Mouse (Mus musculus) right cerebral cortex, postnatal 25 days (tissue): Measurements from ENCODE around the gene Med29.

ENCODE experiments used
- DNase-seq: peaks from one replicate; pipeline ENCODE4 v3.0.0; 2022

The Med29 gene

GRCm38 (mm10) chr7:28351676-28352191 is 40.8 kb downstream of the Med29 start:
- DNase-seq: no peak

GRCm38 (mm10) chr7:28350155-28350883 is 42.2 kb downstream of the Med29 start, which contains the start of gene Rps16:
Gene Rps16 (plus strand): TSS chr7:28350652.
- peak; percentile 98 for DNase-seq

DNA sequence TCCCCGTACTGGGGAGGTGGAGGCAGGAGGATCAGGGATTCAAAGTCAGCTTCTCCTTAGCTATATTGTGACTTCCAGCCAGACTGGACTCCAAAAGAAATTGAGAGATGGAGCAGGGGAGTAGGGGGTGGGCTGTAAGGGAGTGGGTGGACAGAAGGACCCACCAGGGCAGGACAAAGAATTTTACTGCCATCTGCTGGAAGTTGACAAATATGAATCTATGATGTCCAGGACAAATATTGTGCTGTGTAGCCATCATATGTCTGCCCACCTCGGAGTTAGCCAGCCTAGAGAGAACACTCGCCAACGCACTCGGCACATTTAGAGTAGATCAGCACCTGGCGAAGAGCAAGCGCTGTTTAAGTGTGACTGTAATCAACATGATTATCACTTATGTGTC is 43.9 kb downstream of the Med29 start:
- DNase-seq: no peak

DNA sequence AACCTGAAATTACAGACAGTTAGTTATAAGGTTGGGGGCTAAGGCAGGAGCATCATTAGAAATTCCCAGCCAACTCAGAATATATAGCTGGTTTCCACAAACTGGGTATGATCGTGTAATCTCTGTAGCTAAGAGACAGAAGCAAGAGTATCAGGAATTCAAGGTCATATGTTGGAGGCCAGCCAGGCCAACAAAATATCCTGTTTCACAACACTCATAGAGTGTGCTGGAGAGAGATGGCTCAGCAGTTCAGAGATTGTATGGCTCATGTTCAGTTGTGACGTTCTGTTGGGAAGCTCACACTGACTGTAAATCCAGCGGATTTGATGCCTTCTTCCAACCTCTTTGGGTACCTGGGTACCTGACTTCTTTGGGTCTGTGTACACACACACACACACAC is 44.8 kb downstream of the Med29 start:
- no peak for DNase-seq

GRCm38 (mm10) chr7:28344637-28345036 is 47.9 kb downstream of the Med29 start:
- DNase-seq: no peak

DNA sequence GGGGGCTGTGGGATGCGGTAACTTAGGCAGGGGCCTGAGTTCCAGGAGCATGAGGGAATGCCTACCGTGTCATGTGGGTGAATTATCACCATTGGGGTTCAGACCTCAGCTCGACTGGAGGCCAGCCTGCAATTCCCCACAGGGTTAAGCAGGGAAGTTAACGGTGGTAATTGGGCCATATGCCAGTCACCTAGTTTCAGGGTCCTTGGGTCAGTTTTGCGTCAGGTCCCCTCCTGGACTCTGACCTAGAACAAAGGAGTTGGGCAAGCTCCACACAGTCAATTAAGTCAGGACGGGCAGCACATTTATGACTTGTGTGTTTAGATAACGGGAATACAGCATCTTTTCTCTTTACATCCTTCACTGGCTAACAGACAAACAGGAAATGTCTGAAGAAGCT is 51.1 kb downstream of the Med29 start:
- no peak for DNase-seq

DNA sequence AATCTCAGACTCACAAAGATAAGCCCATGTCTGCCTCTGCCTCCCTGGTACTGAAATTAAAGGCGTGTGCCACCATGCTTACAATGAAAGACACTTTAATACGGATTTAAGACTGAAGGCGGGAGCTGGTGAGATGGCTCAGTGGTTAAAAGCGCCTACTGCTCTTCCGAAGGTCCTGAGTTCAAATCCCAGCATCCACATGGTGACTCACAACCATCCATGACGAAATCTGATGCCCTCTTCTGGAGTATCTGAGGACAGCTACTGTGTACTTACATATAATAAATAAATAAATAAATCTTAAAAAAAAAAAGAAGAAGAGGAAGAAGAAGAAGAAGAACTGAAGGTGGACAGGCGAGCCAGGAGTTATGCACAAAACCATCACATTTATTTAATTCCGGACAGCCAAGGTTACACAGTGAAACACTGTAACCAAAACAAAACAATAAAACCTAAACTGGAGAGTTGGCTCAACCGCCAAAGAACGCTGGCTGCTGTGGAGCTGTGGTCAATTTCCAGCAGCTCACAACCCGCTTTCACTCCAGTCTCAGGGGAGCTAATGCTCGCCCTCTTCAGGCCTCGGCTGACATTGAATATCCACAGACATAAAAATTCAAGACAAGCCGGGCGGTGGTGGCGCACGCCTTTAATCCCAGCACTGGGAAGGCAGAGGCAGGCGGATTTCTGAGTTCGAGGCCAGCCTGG is 53.1 kb downstream of the Med29 start:
- no peak for DNase-seq

DNA sequence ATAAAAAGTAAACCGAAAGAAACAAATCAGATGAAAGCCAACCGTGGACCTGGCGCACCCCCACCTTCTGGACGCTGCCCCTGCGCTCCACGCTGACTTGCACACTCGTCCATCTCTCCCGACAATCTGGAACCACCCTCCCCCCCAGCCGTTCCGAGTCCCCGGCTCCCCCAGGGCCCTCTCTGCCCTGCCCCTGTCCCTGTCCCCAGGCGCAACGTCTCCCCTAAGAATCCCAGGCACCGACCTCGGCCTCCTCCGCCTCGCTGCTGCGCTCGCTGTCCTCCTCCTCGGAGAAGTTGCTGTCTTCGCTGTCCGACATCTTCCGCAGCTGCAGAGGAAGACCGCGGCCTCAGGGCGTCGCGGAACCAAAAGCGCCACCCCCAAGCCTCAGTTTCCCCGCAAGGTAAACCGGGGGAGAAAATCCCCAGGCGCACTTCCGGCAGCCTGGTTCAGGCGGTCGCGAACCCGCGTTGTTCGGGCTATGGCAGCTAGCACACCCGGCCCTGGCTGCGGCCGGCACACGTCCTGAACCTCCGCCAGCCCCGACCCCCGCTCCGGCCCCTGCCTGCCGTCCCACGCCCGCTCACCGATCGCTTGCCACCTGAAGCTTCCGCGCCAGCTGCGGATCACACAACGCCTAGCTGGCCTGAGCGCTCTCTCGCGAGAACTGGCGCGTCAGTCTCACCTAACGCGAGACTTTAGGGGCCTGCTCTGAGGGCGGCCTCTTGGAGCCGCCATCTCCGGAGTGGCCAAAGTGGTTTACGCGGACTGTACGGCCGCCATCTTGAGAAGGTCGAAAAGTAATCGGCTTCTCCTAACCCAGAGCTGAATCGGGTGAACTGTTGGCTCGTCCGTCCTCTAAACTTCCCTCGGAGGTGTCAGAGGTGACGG is 54.2 kb downstream of the Med29 start, which contains the start of gene Supt5:
Supt5 (minus strand) TSS at position 639 of the 891 bp plus-strand sequence.
- DNase-seq: peak; percentile 96
